Mouse (Mus musculus): ENCODE measurements around the gene Gnl1. TPM values are rescaled to one million over a fixed set of nuclear protein-coding genes. Genes with fewer than 3 reads are reported as not detected.
"Not testable (repeated sequence)": the region's sequence is repeated elsewhere in the genome, so short reads cannot be mapped to it uniquely, and the experiment has no call there.

Gene Gnl1
- total and polyA plus RNA-seq, 3 experiments: 22.9 to 121 (median 28.6) TPM

- TF ChIP-seq TAL1 (conservative IDR thresholded peaks at IDR 0.05; ENCODE audit: low read depth, low read length): 0 out of 2 replicates have a peak, but pooled peaks have one; percentile 10
- not testable (repeated sequence) for H3K27me3 ChIP-seq (ENCODE audit: insufficient read depth, low read length); DNase-seq (ENCODE audit: low spot score); H3K4me3 ChIP-seq (ENCODE audit: low read depth, low read length)
- Histone ChIP-seq H3K9me3 (replicated peaks) (peaks cover 15% of the 10 kb centered on the region), H3K4me1 (ENCODE audit: insufficient read depth, low read depth, low read length) (peaks cover 43% of the 10 kb centered on the region), H3K36me3 (replicated peaks) (peaks cover 47% of the 10 kb centered on the region)
- peak; percentile 37; the same call in 1 of the 2 replicates for ATAC-seq (ENCODE audit: extremely low read depth, insufficient number of reproducible peaks, low FRiP score, poor library complexity, severe bottlenecking)
These were observed 50.5 kb downstream of the Gnl1 start for GRCm38 (mm10) chr17:36030046-36030702.

- H3K36me3 ChIP-seq (replicated peaks): peaks cover 42% of the 10 kb centered on the region
- not testable (repeated sequence) for DNase-seq (ENCODE audit: low spot score); H3K27me3 ChIP-seq (ENCODE audit: insufficient read depth, low read length); ATAC-seq (ENCODE audit: extremely low read depth, insufficient number of reproducible peaks, low FRiP score, poor library complexity, severe bottlenecking)
- peaks cover 42% of the 10 kb centered on the region for H3K4me1 ChIP-seq (ENCODE audit: insufficient read depth, low read depth, low read length)
- H3K9me3 ChIP-seq (replicated peaks): peaks cover 11% of the 10 kb centered on the region
- peak overlapping the region; percentile 71; the same call in 1 of the 2 replicates for H3K4me3 ChIP-seq (ENCODE audit: low read depth, low read length)
These were observed 51.3 kb downstream of the Gnl1 start for GRCm38 (mm10) chr17:36030703-36031582.

- Histone ChIP-seq H3K4me1 (ENCODE audit: insufficient read depth, low read depth, low read length) (peaks cover 42% of the 10 kb centered on the region), H3K4me3 (ENCODE audit: low read depth, low read length) (peak overlapping the region; percentile 71), H3K36me3 (replicated peaks) (peaks cover 34% of the 10 kb centered on the region)
- H3K9me3 ChIP-seq (replicated peaks); H3K27me3 ChIP-seq (ENCODE audit: insufficient read depth, low read length); DNase-seq (ENCODE audit: low spot score): not testable (repeated sequence)
- peak; percentile 43; the same call in 1 of the 2 replicates for ATAC-seq (ENCODE audit: extremely low read depth, insufficient number of reproducible peaks, low FRiP score, poor library complexity, severe bottlenecking)
These were observed 52.1 kb downstream of the Gnl1 start for GRCm38 (mm10) chr17:36031583-36032331.

GRCm38 (mm10) chr17:36032351-36032875 is 52.8 kb downstream of the Gnl1 start, which contains the start of gene H2-T23:
TSS of gene H2-T23 (minus strand) at chr17:36032855.
- Histone ChIP-seq H3K36me3 (replicated peaks) (peaks cover 35% of the 10 kb centered on the region), H3K4me3 (ENCODE audit: low read depth, low read length) (peak within 1 kb of the TSS; percentile 71), H3K4me1 (ENCODE audit: insufficient read depth, low read depth, low read length) (peaks cover 42% of the 10 kb centered on the region)
- DNase-seq (ENCODE audit: low spot score); H3K9me3 ChIP-seq (replicated peaks); H3K27me3 ChIP-seq (ENCODE audit: insufficient read depth, low read length): not testable (repeated sequence)
- ATAC-seq (ENCODE audit: extremely low read depth, insufficient number of reproducible peaks, low FRiP score, poor library complexity, severe bottlenecking): peak; percentile 38

- H3K4me3 ChIP-seq (ENCODE audit: low read depth, low read length); ATAC-seq (ENCODE audit: extremely low read depth, insufficient number of reproducible peaks, low FRiP score, poor library complexity, severe bottlenecking); H3K9me3 ChIP-seq (replicated peaks); DNase-seq (ENCODE audit: low spot score); H3K27me3 ChIP-seq (ENCODE audit: insufficient read depth, low read length): not testable (repeated sequence)
- peaks cover 28% of the 10 kb centered on the region for H3K36me3 ChIP-seq (replicated peaks)
- H3K4me1 ChIP-seq (ENCODE audit: insufficient read depth, low read depth, low read length): peaks cover 30% of the 10 kb centered on the region
These were observed 54.9 kb downstream of the Gnl1 start for GRCm38 (mm10) chr17:36034524-36034923.

- ATAC-seq (ENCODE audit: extremely low read depth, insufficient number of reproducible peaks, low FRiP score, poor library complexity, severe bottlenecking); H3K9me3 ChIP-seq (replicated peaks); H3K27me3 ChIP-seq (ENCODE audit: insufficient read depth, low read length); H3K4me3 ChIP-seq (ENCODE audit: low read depth, low read length); DNase-seq (ENCODE audit: low spot score): not testable (repeated sequence)
- Histone ChIP-seq H3K4me1 (ENCODE audit: insufficient read depth, low read depth, low read length) (peaks cover 28% of the 10 kb centered on the region), H3K36me3 (replicated peaks) (peaks cover 29% of the 10 kb centered on the region)
These were observed 55.5 kb downstream of the Gnl1 start for GRCm38 (mm10) chr17:36035010-36035638.

GRCm38 (mm10) chr17:36036126-36036525 is 56.5 kb downstream of the Gnl1 start:
- H3K9me3 ChIP-seq (replicated peaks); ATAC-seq (ENCODE audit: extremely low read depth, insufficient number of reproducible peaks, low FRiP score, poor library complexity, severe bottlenecking); H3K4me3 ChIP-seq (ENCODE audit: low read depth, low read length); H3K27me3 ChIP-seq (ENCODE audit: insufficient read depth, low read length); DNase-seq (ENCODE audit: low spot score): not testable (repeated sequence)
- Histone ChIP-seq H3K4me1 (ENCODE audit: insufficient read depth, low read depth, low read length) (peaks cover 18% of the 10 kb centered on the region), H3K36me3 (replicated peaks) (peaks cover 27% of the 10 kb centered on the region)

Other genes with a start within 250 kb of the Gnl1 start
Only the 20 nearest of the 22 such genes appear.
- gene Ier3, start 158.2 kb upstream of the Gnl1 start, total RNA-seq (2014; fragmentation: Nextera tagmentation): 13.7 and 21.4 TPM in 2 replicates
- 49.5 and 61.2 TPM in 2 replicates for gene Ier3, start 158.2 kb upstream of the Gnl1 start, total RNA-seq (2017)
- 33.5 and 39.8 TPM in 2 replicates for gene Ier3, start 158.2 kb upstream of the Gnl1 start, polyA plus RNA-seq (2012)
- gene Flot1, start 156.6 kb upstream of the Gnl1 start, total RNA-seq (2014; fragmentation: Nextera tagmentation): 68.5 and 73.7 TPM in 2 replicates
- gene Flot1, start 156.6 kb upstream of the Gnl1 start, total RNA-seq (2017): 93.5 and 97.6 TPM in 2 replicates
- gene Flot1, start 156.6 kb upstream of the Gnl1 start, polyA plus RNA-seq (2012): 65.3 and 84.9 TPM in 2 replicates
- gene Tubb5, start 141.5 kb upstream of the Gnl1 start, total RNA-seq (2014; fragmentation: Nextera tagmentation): 677 and 817 TPM in 2 replicates
- gene Tubb5, start 141.5 kb upstream of the Gnl1 start, total RNA-seq (2017): 849 and 1,028 TPM in 2 replicates
- 299 and 510 TPM in 2 replicates for gene Tubb5, start 141.5 kb upstream of the Gnl1 start, polyA plus RNA-seq (2012)
- gene Mdc1, start 138.3 kb upstream of the Gnl1 start, total RNA-seq (2014; fragmentation: Nextera tagmentation): 197 and 209 TPM in 2 replicates
- 10.8 and 15.8 TPM in 2 replicates for gene Mdc1, start 138.3 kb upstream of the Gnl1 start, total RNA-seq (2017)
- 18.2 and 29.7 TPM in 2 replicates for gene Mdc1, start 138.3 kb upstream of the Gnl1 start, polyA plus RNA-seq (2012)
- 39.9 and 59.9 TPM in 2 replicates for gene Nrm, start 118.5 kb upstream of the Gnl1 start, total RNA-seq (2014; fragmentation: Nextera tagmentation)
- 51.0 and 53.3 TPM in 2 replicates for gene Nrm, start 118.5 kb upstream of the Gnl1 start, total RNA-seq (2017)
- gene Nrm, start 118.5 kb upstream of the Gnl1 start, polyA plus RNA-seq (2012): 23.4 and 33.1 TPM in 2 replicates
- gene Ppp1r18, start 114.3 kb upstream of the Gnl1 start, total RNA-seq (2014; fragmentation: Nextera tagmentation): 61.9 and 73.7 TPM in 2 replicates
- gene Ppp1r18, start 114.3 kb upstream of the Gnl1 start, total RNA-seq (2017): 31.1 and 33.1 TPM in 2 replicates
- gene Ppp1r18, start 114.3 kb upstream of the Gnl1 start, polyA plus RNA-seq (2012): 87.9 and 103 TPM in 2 replicates
- gene Dhx16, start 100.0 kb upstream of the Gnl1 start, total RNA-seq (2014; fragmentation: Nextera tagmentation): 48.8 and 56.3 TPM in 2 replicates
- 76.8 and 81.1 TPM in 2 replicates for gene Dhx16, start 100.0 kb upstream of the Gnl1 start, total RNA-seq (2017)
- 73.6 and 77.5 TPM in 2 replicates for gene Dhx16, start 100.0 kb upstream of the Gnl1 start, polyA plus RNA-seq (2012)
- 32.7 and 45.0 TPM in 2 replicates for gene 2310061I04Rik, start 82.4 kb upstream of the Gnl1 start, total RNA-seq (2014; fragmentation: Nextera tagmentation)
- 3.1 and 3.3 TPM in 2 replicates for gene 2310061I04Rik, start 82.4 kb upstream of the Gnl1 start, total RNA-seq (2017)
- 163 and 185 TPM in 2 replicates for gene 2310061I04Rik, start 82.4 kb upstream of the Gnl1 start, polyA plus RNA-seq (2012)
- gene Atat1, start 69.8 kb upstream of the Gnl1 start, total RNA-seq (2014; fragmentation: Nextera tagmentation): 18.1 and 18.3 TPM in 2 replicates
- gene Atat1, start 69.8 kb upstream of the Gnl1 start, total RNA-seq (2017): 7.3 and 10.5 TPM in 2 replicates
- gene Atat1, start 69.8 kb upstream of the Gnl1 start, polyA plus RNA-seq (2012): 16.3 and 17.3 TPM in 2 replicates
- gene Mrps18b, start 63.5 kb upstream of the Gnl1 start, total RNA-seq (2014; fragmentation: Nextera tagmentation): 107 and 118 TPM in 2 replicates
- gene Mrps18b, start 63.5 kb upstream of the Gnl1 start, total RNA-seq (2017): 103 and 127 TPM in 2 replicates
- 7.8 and 8.9 TPM in 2 replicates for gene Mrps18b, start 63.5 kb upstream of the Gnl1 start, polyA plus RNA-seq (2012)
- 85.7 and 93.8 TPM in 2 replicates for gene Ppp1r10, start 63.4 kb upstream of the Gnl1 start, total RNA-seq (2014; fragmentation: Nextera tagmentation)
- 64.7 and 77.3 TPM in 2 replicates for gene Ppp1r10, start 63.4 kb upstream of the Gnl1 start, total RNA-seq (2017)
- gene Ppp1r10, start 63.4 kb upstream of the Gnl1 start, polyA plus RNA-seq (2012): 30.9 and 33.0 TPM in 2 replicates
- gene Abcf1, start 10.1 kb upstream of the Gnl1 start, total RNA-seq (2014; fragmentation: Nextera tagmentation): 77.0 and 80.6 TPM in 2 replicates
- 129 and 176 TPM in 2 replicates for gene Abcf1, start 10.1 kb upstream of the Gnl1 start, total RNA-seq (2017)
- 167 and 196 TPM in 2 replicates for gene Abcf1, start 10.1 kb upstream of the Gnl1 start, polyA plus RNA-seq (2012)
- 38.6 and 49.4 TPM in 2 replicates for gene Prr3, start 385 bp downstream of the Gnl1 start, total RNA-seq (2014; fragmentation: Nextera tagmentation)
- 11.4 and 15.6 TPM in 2 replicates for gene Prr3, start 385 bp downstream of the Gnl1 start, total RNA-seq (2017)
- gene Prr3, start 385 bp downstream of the Gnl1 start, polyA plus RNA-seq (2012): 30.1 and 33.1 TPM in 2 replicates
- gene H2-T24, start 40.7 kb downstream of the Gnl1 start, total RNA-seq (2014; fragmentation: Nextera tagmentation): 16.6 TPM in 1 of 2 replicates, not detected in the other
- 5.8 and 6.9 TPM in 2 replicates for gene H2-T24, start 40.7 kb downstream of the Gnl1 start, total RNA-seq (2017)
- gene H2-T24, start 40.7 kb downstream of the Gnl1 start, polyA plus RNA-seq (2012): 0.47 and 0.50 TPM in 2 replicates
- 2.3 and 11.3 TPM in 2 replicates for gene H2-T23, start 53.0 kb downstream of the Gnl1 start, total RNA-seq (2014; fragmentation: Nextera tagmentation)
- 21.6 and 29.4 TPM in 2 replicates for gene H2-T23, start 53.0 kb downstream of the Gnl1 start, total RNA-seq (2017)
- gene H2-T23, start 53.0 kb downstream of the Gnl1 start, polyA plus RNA-seq (2012): 9.5 and 9.8 TPM in 2 replicates
- 6.5 and 12.0 TPM in 2 replicates for gene H2-T22, start 62.9 kb downstream of the Gnl1 start, total RNA-seq (2014; fragmentation: Nextera tagmentation)
- 20.0 and 22.8 TPM in 2 replicates for gene H2-T22, start 62.9 kb downstream of the Gnl1 start, total RNA-seq (2017)
- gene H2-T22, start 62.9 kb downstream of the Gnl1 start, polyA plus RNA-seq (2012): 3.1 and 5.7 TPM in 2 replicates
- gene Gm6034, start 63.1 kb downstream of the Gnl1 start, total RNA-seq (2014; fragmentation: Nextera tagmentation): not detected in 2 replicates
- gene Gm6034, start 63.1 kb downstream of the Gnl1 start, total RNA-seq (2017): not detected in 2 replicates
- gene Gm6034, start 63.1 kb downstream of the Gnl1 start, polyA plus RNA-seq (2012): not detected in 2 replicates
- gene Gm11127, start 78.5 kb downstream of the Gnl1 start, total RNA-seq (2014; fragmentation: Nextera tagmentation): not detected in 2 replicates
- gene Gm11127, start 78.5 kb downstream of the Gnl1 start, total RNA-seq (2017): not detected in 2 replicates
- not detected in 2 replicates for gene Gm11127, start 78.5 kb downstream of the Gnl1 start, polyA plus RNA-seq (2012)
- not detected in 2 replicates for gene Gm19684, start 141.8 kb downstream of the Gnl1 start, total RNA-seq (2014; fragmentation: Nextera tagmentation)
- 0.11 TPM in 1 of 2 replicates, not detected in the other for gene Gm19684, start 141.8 kb downstream of the Gnl1 start, total RNA-seq (2017)
- gene Gm19684, start 141.8 kb downstream of the Gnl1 start, polyA plus RNA-seq (2012): 0.03 TPM in 1 of 2 replicates, not detected in the other
- gene Gm7030, start 149.6 kb downstream of the Gnl1 start, total RNA-seq (2014; fragmentation: Nextera tagmentation): not detected in 2 replicates
- gene Gm7030, start 149.6 kb downstream of the Gnl1 start, total RNA-seq (2017): 0.16 TPM in 1 of 2 replicates, not detected in the other
- not detected in 2 replicates for gene Gm7030, start 149.6 kb downstream of the Gnl1 start, polyA plus RNA-seq (2012)

Measured in G1E (cell line).